Mouse (Mus musculus) kidney, adult 8-10 months (tissue): ENCODE results near the gene Prox2.

Experiments
- DNase-seq, 2 experiments: peaks; one replicate each; pipeline ENCODE4 v3.0.0; 2022

Gene Prox2

DNA sequence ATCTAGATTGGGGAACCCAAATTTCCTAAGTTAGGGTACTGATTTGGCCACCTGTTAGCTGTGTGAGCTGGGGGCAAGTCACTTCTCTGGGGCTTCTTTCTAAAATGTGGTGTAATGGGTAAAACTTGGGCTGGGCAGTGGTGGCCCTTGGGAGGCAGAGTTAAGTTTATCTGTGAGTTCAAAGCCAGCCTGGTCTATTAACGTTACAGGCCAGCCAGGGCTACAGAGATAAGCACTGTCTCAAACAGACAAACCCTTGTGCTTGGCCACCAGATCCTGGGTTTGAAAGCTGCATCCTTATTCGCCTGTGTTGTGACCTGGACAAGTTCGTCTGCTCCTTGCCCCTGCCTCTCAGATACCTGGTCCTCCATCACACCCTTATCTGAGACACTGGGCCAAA, 19.4 kb downstream of the Prox2 start:
- no peak for DNase-seq

DNA sequence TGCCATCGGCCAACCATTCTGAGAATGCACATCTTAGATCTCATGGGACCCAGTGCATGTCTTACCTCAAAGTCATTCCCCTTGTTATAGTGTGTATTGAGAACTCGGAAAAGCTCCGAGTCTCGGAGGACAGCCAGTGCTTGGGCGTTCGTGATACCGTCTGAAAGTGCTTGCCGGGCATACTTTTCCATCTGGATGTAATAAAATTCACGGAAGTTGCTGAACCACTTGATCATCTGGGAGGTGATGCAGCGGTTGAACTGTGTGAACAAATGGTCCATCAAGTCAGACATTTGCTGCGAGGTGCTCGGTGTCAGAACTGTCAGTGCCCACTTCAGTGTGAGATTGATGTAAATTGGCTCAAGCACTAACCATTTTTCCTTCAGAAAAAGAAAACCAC, 22.7 kb downstream of the Prox2 start:
- no peak for DNase-seq

DNA sequence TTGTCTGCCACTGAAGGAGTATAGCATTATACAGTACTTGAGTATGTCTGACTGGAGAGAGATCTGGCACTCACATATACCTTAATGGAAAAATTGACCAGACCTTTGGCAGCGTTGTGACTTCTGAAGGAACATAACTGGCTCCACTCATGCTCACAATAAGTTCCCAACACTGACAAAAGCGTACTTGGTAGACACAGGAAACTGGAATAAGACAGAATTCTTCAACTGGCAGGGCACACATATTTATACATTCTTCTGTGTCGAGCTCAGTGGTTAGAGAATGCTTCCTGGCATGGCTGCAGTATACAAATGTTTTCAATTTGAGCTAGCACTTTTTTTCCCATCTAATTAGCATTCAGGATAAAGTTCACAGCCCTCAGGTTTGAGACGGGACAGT, 25.6 kb downstream of the Prox2 start:
- no peak for DNase-seq

DNA sequence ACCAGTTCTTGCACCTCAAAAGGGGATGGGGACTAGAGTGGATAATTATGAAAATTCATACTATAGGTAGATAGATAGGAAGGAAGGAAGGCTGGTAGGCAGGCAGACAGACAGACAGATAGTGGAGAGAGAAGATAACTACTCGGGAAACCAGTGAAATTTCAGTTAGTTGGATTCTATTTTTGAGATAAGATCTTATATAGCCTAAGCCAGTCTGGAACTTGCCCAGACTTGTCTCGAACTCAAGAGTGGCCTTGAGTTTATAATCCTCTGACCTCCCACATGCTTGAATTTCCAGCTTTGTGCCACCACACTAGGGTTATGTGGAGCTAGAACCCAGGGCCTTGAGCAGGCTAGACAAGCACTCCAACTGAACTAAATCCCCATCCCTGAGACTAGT, 26.3 kb downstream of the Prox2 start:
- DNase-seq: no peak

DNA sequence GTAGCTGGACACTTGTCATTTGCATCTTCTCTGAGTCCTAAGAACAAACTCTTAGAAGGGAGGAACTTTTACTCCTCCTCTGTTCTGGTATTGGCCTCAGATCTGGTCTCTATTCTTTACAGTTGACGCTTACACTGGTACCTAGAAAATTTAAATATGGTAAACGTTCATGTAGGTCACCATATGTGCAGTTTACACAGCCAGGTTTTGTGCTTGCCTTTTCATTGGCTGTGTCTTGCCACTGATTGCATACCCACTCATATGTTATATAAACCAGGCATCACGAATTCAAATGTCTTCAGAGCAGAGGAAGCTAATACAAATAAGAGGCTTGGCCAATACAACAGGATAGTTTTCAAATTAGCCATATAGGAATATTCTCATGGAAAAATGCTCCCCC, 33.5 kb downstream of the Prox2 start:
- no peak for DNase-seq

DNA sequence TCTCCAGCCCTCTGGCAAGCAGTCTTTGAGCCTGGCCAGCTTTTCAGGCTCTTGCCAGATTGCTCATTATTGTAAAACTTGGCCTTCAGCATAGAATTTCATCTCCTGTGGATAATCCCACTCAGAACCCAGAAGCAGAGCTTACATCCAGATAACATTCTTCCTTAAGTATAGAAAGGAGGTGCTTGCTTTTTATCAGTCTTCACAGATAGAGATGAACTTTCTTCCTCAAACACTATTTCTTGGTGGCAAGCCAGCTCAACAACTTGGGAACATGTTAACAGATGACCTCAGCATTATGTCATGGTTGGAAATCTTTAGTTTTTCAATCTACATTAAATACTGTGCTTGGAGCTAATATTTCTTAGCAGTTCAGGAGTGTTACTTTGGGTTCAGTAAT, 39.5 kb downstream of the Prox2 start:
- DNase-seq: no peak

DNA sequence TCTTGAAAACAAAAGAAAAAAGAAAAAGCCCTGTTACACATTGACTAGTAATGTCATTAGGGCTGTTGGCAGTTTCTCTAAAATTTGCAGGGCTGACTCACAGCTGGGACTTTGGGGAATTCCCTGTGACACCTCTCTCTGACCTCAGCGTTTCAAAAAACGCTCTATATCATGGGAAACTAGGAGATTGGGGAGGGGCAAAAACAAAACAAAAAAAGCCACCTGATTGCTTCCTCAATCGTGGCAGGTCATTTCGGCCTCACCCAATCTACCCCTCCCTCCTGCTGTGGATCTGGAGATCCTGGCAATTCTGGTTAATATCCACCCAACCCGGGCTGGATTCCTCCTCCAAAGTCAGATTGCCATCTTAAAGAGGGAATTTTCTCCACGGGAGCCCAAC, 59.3 kb downstream of the Prox2 start:
- peak; percentile 5 to 10 for DNase-seq
